Mouse (Mus musculus) hindbrain, postnatal 0 days (tissue): ENCODE measurements at regions not wholly inside any gene's neighbourhood (a gene's known extent, or its start where the extent isn't known, plus 50 kb on each side); places are given as distances from the start of the nearest gene placed in this dataset.

Experiments used
- ATAC-seq: fragments of 200-750 bp; cut with Nextera tagmentation; 2 replicates; pipeline ENCODE4 v1.8.0; 2017; ENCODE audit warnings: mild to moderate bottlenecking, moderate TSS enrichment, moderate library complexity
- DNase-seq: peaks from one replicate; pipeline ENCODE4 v3.0.0-alpha.2; 2015; ENCODE audit warnings: low spot score
- H3K27ac ChIP-seq: fragments of 300-500 bp; sonication (generic); 2 replicates; pipeline ENCODE4 v1.5.1; 2014; ENCODE audit warnings: mild to moderate bottlenecking
- H3K27me3 ChIP-seq: fragments of 300-500 bp; sonication (generic); 2 replicates; pipeline ENCODE4 v1.6.1; 2014; ENCODE audit warnings: low read length, mixed read lengths; ENCODE audit not compliant: insufficient read depth
- H3K36me3 ChIP-seq: fragments of 300-500 bp; sonication (generic); 2 replicates; pipeline ENCODE4 v1.6.1; 2014; ENCODE audit warnings: low read length, mixed read lengths; ENCODE audit not compliant: insufficient read depth
- H3K4me1 ChIP-seq: fragments of 300-500 bp; sonication (generic); 2 replicates; pipeline ENCODE4 v1.6.1; 2014; ENCODE audit warnings: antibody characterized with exemption, low read length, mixed read lengths; ENCODE audit not compliant: insufficient read depth
- H3K4me2 ChIP-seq: fragments of 300-500 bp; sonication (generic); 2 replicates; pipeline ENCODE4 v1.6.1; 2014; ENCODE audit warnings: low read depth, mild to moderate bottlenecking, low read length, moderate library complexity, mixed read lengths
- H3K4me3 ChIP-seq: fragments of 300-500 bp; sonication (generic); 2 replicates; pipeline ENCODE4 v1.5.1; 2014; ENCODE audit warnings: low read length
- H3K9ac ChIP-seq: fragments of 300-500 bp; sonication (generic); replicated peaks from 2 replicates; pipeline ENCODE4 v1.6.1; 2014; ENCODE audit warnings: mild to moderate bottlenecking, low read length, moderate library complexity, mixed read lengths
- H3K9me3 ChIP-seq: fragments of 300-500 bp; sonication (generic); 2 replicates; pipeline ENCODE4 v1.6.1; 2016; ENCODE audit warnings: low read length, mixed read lengths
- CTCF ChIP-seq: IDR thresholded peaks from 2 replicates; pipeline ENCODE4 v1.5.1; 2016; ENCODE audit warnings: antibody characterized with exemption, control low read depth, low read depth
- WGBS: fragments of 180-500 bp; shearing (Covaris S2); extraction: QIAGEN DNeasy Blood & Tissue Kit; methylation state at CpG from one replicate; pipeline ENCODE4 v1.1.7; 2014; 5-methylcytosine and 5-hydroxymethylcytosine counted together

GRCm38 (mm10) chr11:25026786-25027185, 948.9 kb downstream of the Bcl11a start:
- Histone ChIP-seq H3K27me3 (no peaks in the 10 kb centered on the region), H3K4me2 (no peak overlapping the region), H3K27ac (no peak overlapping the region), H3K4me1 (no peaks in the 10 kb centered on the region), H3K9me3 (no peaks in the 10 kb centered on the region), H3K4me3 (no peak overlapping the region), H3K36me3 (no peaks in the 10 kb centered on the region), H3K9ac (no peak overlapping the region)
- DNase-seq (no peak), ATAC-seq (no peak)
- WGBS: 62% methylated on average over 4 of the region's 4 CpGs
- TF ChIP-seq CTCF: no peak

GRCm38 (mm10) chr11:25040983-25041382, 963.1 kb downstream of the Bcl11a start:
- DNase-seq (no peak), ATAC-seq (no peak)
- no peak for TF ChIP-seq CTCF
- H3K9me3 ChIP-seq: no peaks in the 10 kb centered on the region
- no peak overlapping the region for H3K9ac ChIP-seq
- no peak overlapping the region for H3K4me2 ChIP-seq
- H3K4me3 ChIP-seq: no peak overlapping the region
- H3K27me3 ChIP-seq: no peaks in the 10 kb centered on the region
- WGBS: 47% methylated on average over 4 of the region's 4 CpGs
- H3K4me1 ChIP-seq: no peaks in the 10 kb centered on the region
- H3K36me3 ChIP-seq: no peaks in the 10 kb centered on the region
- no peak overlapping the region for H3K27ac ChIP-seq

- 77% methylated on average over 3 of the region's 3 CpGs for WGBS
- Histone ChIP-seq H3K36me3 (no peaks in the 10 kb centered on the region), H3K4me2 (no peak overlapping the region), H3K4me1 (no peaks in the 10 kb centered on the region), H3K4me3 (no peak overlapping the region), H3K9me3 (no peaks in the 10 kb centered on the region), H3K27ac (no peak overlapping the region), H3K9ac (no peak overlapping the region), H3K27me3 (no peaks in the 10 kb centered on the region)
- DNase-seq (no peak), ATAC-seq (no peak)
- TF ChIP-seq CTCF: no peak
These were observed 964.9 kb downstream of the Bcl11a start for GRCm38 (mm10) chr11:25042763-25043162.

- no peak overlapping the region for H3K4me3 ChIP-seq
- no peak for TF ChIP-seq CTCF
- no peaks in the 10 kb centered on the region for H3K27me3 ChIP-seq
- DNase-seq (no peak), ATAC-seq (no peak)
- no peaks in the 10 kb centered on the region for H3K36me3 ChIP-seq
- H3K4me1 ChIP-seq: no peaks in the 10 kb centered on the region
- no peak overlapping the region for H3K4me2 ChIP-seq
- no peak overlapping the region for H3K27ac ChIP-seq
- WGBS: 33% methylated on average over 3 of the region's 3 CpGs
- no peaks in the 10 kb centered on the region for H3K9me3 ChIP-seq
- H3K9ac ChIP-seq: no peak overlapping the region
These were observed 967.5 kb downstream of the Bcl11a start for GRCm38 (mm10) chr11:25045339-25045738.

- 54% methylated on average over 7 of the region's 7 CpGs for WGBS
- Histone ChIP-seq H3K9ac (no peak overlapping the region), H3K4me1 (no peaks in the 10 kb centered on the region), H3K4me2 (no peak overlapping the region), H3K9me3 (no peaks in the 10 kb centered on the region), H3K27ac (no peak overlapping the region), H3K4me3 (no peak overlapping the region), H3K36me3 (no peaks in the 10 kb centered on the region), H3K27me3 (no peaks in the 10 kb centered on the region)
- DNase-seq (no peak), ATAC-seq (no peak)
- TF ChIP-seq CTCF: peak; percentile 27
These were observed 968.1 kb downstream of the Bcl11a start for GRCm38 (mm10) chr11:25045977-25046376.

GRCm38 (mm10) chr11:25055698-25056097, 977.8 kb downstream of the Bcl11a start:
- H3K9me3 ChIP-seq: no peaks in the 10 kb centered on the region
- H3K27me3 ChIP-seq: no peaks in the 10 kb centered on the region
- no peaks in the 10 kb centered on the region for H3K4me1 ChIP-seq
- H3K4me2 ChIP-seq: no peak overlapping the region
- H3K9ac ChIP-seq: no peak overlapping the region
- no peak for TF ChIP-seq CTCF
- ATAC-seq (no peak), DNase-seq (no peak)
- H3K4me3 ChIP-seq: no peak overlapping the region
- WGBS: 79% methylated on average over 2 of the region's 2 CpGs
- no peak overlapping the region for H3K27ac ChIP-seq
- H3K36me3 ChIP-seq: no peaks in the 10 kb centered on the region

- H3K9me3 ChIP-seq: no peaks in the 10 kb centered on the region
- no peaks in the 10 kb centered on the region for H3K4me1 ChIP-seq
- peak overlapping the region; percentile 35; the same call in 1 of the 2 replicates for H3K4me2 ChIP-seq
- H3K36me3 ChIP-seq: no peaks in the 10 kb centered on the region
- no peak overlapping the region for H3K4me3 ChIP-seq
- no peak overlapping the region for H3K27ac ChIP-seq
- DNase-seq (peak; percentile 15), ATAC-seq (peak; percentile 70)
- TF ChIP-seq CTCF: no peak
- H3K9ac ChIP-seq: no peak overlapping the region
- no peaks in the 10 kb centered on the region for H3K27me3 ChIP-seq
- 6% methylated on average over 7 of the region's 7 CpGs for WGBS
These were observed 979.3 kb downstream of the Bcl11a start for GRCm38 (mm10) chr11:25057093-25057521.
